Mouse (Mus musculus) Muller cell, postnatal 12 days (primary cell): ENCODE measurements at regions not wholly inside any gene's neighbourhood (a gene's known extent, or its start where the extent isn't known, plus 50 kb on each side); places are given as distances from the start of the nearest gene placed in this dataset.

Source experiments
- DNase-seq: peaks from one replicate; pipeline ENCODE4 v3.0.0-alpha.2; 2015; ENCODE audit errors: inconsistent ontology term

GRCm38 (mm10) chr12:110183473-110183872 is 95.4 kb upstream of the Dio3 start:
- no peak for DNase-seq

GRCm38 (mm10) chr12:110185399-110185798 is 93.5 kb upstream of the Dio3 start:
- DNase-seq, result no peak

GRCm38 (mm10) chr12:110186381-110186780 is 92.5 kb upstream of the Dio3 start:
- DNase-seq, result no peak

GRCm38 (mm10) chr12:110186911-110187245 is 92.0 kb upstream of the Dio3 start:
- DNase-seq, result no peak

GRCm38 (mm10) chr12:110187246-110188135 is 91.4 kb upstream of the Dio3 start:
- DNase-seq, result peak; percentile 18

GRCm38 (mm10) chr12:110188136-110188631 is 90.7 kb upstream of the Dio3 start:
- DNase-seq, result no peak

GRCm38 (mm10) chr12:110188641-110189328 is 90.1 kb upstream of the Dio3 start:
- DNase-seq, result peak; percentile 25

GRCm38 (mm10) chr12:110189329-110189642 is 89.6 kb upstream of the Dio3 start:
- DNase-seq, result no peak

GRCm38 (mm10) chr12:110192186-110192585 is 86.7 kb upstream of the Dio3 start:
- DNase-seq, result no peak

GRCm38 (mm10) chr12:110197366-110197765 is 81.5 kb upstream of the Dio3 start:
- no peak for DNase-seq

GRCm38 (mm10) chr12:110200471-110200870 is 78.4 kb upstream of the Dio3 start:
- DNase-seq, result no peak

GRCm38 (mm10) chr12:110200887-110201286 is 78.0 kb upstream of the Dio3 start:
- no peak for DNase-seq

GRCm38 (mm10) chr12:110203271-110204014 is 75.4 kb upstream of the Dio3 start:
- no peak for DNase-seq

- DNase-seq, result no peak
Observed at GRCm38 (mm10) chr12:110204246-110204989, 74.5 kb upstream of the Dio3 start.

GRCm38 (mm10) chr12:110206271-110206670 is 72.6 kb upstream of the Dio3 start:
- DNase-seq, result no peak

- no peak for DNase-seq
Observed at GRCm38 (mm10) chr12:110206812-110207211, 72.1 kb upstream of the Dio3 start.

GRCm38 (mm10) chr12:110207246-110207852 is 71.5 kb upstream of the Dio3 start:
- peak; percentile 90 for DNase-seq

- no peak for DNase-seq
Observed at GRCm38 (mm10) chr12:110212716-110213115, 66.2 kb upstream of the Dio3 start.

GRCm38 (mm10) chr12:110214833-110215232 is 64.0 kb upstream of the Dio3 start:
- no peak for DNase-seq

- no peak for DNase-seq
Observed at GRCm38 (mm10) chr12:110215311-110215710, 63.6 kb upstream of the Dio3 start.

GRCm38 (mm10) chr12:110219750-110220149 is 59.1 kb upstream of the Dio3 start:
- DNase-seq, result no peak
